Mouse (Mus musculus) kidney, postnatal 25 days (tissue): ENCODE measurements around the gene Rell1.

ENCODE experiments used
- DNase-seq, 2 experiments: peaks; one replicate each; pipeline ENCODE4 v3.0.0; 2021; ENCODE audit warnings: mixed read lengths in 2 of 2

Gene Rell1

DNA sequence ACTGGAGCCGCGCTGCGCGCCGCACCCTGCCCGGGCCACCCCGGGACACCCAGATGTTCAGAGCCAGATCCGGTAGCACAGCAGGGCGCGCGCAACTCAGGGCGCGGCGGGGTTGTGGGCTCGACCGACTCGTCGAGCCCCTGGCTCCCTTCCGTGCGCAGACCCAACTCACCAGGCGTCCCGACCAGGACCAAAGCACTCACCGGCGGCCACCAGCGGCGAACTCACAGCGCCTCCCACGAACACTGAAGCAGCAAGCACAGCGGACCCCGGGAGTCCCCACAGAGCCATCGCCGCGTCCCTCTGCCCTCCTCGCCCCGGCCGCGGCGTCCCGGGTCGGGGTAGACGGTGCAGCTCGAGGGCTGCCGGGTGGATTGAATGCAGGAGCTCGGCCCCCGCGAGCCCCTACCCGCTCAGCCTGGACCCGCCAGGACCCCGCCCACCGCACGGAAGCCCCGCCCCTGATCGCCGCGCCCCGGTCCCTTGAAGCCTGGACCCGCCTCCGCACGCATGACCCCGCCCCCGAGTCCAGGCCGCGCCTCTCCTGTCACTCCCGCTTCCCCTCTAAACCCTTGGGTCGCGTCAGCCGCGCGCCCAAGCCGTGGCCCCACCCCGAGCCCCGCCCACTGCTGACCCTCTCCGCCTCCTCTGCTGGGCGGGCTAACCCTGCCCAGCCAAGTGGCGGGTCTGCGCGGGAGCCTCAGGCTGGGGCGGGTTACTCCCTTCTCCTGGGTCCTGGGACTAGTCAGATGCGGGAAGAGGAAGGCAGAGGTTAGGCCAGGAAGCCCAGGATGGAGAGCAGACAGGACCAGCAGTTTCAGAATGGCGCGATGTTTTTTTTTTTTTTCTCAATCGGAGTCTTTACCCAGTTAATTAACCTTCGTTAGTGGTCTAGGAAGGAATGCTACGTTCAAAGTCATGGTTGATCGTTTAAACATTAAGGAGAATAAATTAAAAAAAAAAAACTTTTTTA, at the start of gene Rell1:
TSS of gene Rell1 (minus strand) at position 455 of the 973 bp plus-strand sequence.
- peak; percentile 99 to 100 for DNase-seq

DNA sequence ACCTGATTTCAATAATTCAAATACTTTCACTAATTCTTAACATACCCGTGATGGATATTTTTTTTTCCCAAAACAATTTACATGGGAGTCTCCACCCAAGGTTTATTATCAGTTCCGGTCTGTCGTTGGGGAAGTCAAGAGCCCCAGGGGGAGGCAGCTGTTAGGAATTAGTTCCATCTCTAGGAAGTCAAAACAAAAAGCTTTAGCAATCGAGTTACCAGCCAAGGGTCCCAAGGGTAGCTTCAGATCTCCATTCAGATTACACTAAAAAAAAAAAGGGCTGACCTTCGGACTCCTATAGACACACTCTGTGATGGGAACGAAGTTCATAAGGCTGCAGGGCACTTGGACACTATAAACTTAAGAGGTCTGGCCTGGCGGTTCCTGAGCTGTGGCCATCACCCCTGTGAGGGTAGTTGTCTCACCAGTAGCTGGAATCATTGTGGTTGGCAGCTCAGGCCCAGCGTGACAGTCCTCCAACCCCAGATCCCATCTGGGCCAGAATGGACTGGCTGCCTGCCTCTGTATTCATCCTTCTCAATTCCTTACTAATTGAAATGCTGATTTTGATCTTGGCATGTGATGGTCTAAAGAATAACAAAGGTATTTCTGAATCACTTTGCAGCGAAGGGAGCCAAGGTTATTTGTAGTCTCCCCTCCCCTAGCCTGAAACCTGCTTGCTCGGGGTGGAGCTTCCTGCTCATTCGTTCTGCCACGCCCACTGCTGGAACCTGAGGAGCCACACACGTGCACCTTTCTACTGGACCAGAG, 44.1 kb upstream of the Rell1 start:
- no peak for DNase-seq

DNA sequence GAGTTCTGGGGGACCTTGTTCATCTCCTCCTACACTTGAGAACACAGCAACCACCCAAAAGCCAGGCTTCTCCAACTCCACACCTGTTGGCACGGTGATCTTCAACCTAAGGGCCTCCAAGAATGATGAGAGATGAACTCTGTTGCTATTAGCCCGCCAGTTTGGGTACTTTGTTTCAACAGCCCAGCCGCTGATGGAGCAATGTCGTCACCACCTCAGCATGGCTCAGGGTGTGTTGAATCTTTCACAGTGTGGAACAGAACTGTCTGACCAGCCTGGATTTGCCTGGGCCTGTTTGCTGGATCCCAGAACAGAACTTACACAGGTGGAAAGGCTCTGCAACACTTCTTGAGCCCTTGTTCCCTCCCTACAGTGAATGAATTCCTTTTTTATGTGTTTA, 37.9 kb upstream of the Rell1 start:
- DNase-seq = no peak

DNA sequence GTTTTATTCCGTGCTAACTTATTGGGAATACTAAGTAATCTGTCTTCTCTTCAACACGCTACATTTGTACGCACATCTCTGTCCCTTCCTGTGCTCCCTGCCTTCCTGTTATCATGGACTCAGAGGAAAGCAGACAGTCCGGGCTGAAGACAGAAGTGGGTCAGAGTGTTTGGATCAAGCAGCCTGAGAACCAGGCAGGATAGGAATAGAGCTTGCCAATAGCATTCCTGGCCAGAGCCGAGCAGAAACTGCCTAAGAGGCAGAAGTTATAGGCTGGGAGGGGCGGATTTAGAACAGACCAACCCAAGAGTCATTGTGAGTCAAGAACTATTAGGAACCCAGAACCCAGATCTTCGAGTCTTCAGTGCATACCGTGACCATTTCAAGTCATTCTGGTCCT, 34.6 kb upstream of the Rell1 start:
- DNase-seq = no peak

DNA sequence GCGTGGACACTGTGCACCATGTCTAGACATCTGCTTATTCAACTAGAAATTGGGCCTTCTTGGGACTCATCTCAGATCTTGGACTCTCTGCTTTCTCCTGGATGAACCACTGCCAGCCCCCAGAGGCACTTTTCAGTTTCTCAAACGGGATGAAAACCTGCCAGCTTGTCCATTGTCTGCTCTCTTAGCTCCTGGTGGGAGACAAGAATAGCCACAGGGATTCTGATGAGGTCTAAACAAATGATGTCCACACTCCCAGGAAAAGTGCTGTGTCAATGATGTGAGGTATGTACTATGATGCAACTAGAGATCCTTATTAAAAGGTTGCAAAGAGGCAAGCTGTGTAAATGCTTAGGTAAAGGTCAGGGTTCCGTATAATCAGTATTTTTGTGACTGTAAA, 25.2 kb upstream of the Rell1 start:
- DNase-seq = no peak

DNA sequence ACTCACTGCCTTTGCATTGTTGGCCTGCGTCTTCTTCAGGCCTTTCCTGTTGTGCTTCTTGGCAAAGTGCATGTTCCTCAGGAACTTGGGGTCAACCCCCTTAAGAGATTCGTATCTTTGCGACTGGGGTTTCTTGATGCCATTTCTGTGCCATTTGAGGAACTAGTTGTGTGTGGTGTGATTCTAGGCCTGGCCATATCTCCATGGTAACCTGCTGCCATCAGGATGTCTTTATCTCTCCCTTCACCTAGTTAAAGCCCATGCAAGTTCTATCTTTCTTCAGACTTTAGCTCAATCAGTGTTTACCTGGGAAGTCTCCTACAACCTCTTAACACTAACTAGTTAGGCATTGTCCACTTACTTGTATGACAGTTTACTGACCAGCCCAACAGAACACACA, 22.0 kb upstream of the Rell1 start:
- no peak for DNase-seq

DNA sequence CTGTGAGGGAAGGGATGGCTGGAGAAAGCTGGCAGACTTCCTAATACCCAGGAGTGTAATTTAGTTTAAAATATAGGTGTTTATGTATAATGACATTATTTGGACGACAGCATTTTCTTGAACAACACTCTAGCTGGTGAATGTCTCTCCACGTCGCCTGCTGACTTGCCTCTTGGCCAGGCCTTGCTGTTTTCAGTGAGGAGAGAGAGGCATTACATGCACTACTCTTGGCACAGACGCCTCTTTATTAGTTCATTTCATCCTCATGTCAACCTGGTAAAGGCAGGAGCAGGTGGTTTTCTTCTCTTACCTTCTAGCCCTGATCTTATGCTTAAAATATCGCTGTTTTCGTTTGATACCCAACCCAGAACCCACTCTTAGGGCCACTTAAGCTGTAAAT, 17.6 kb upstream of the Rell1 start:
- no peak for DNase-seq

DNA sequence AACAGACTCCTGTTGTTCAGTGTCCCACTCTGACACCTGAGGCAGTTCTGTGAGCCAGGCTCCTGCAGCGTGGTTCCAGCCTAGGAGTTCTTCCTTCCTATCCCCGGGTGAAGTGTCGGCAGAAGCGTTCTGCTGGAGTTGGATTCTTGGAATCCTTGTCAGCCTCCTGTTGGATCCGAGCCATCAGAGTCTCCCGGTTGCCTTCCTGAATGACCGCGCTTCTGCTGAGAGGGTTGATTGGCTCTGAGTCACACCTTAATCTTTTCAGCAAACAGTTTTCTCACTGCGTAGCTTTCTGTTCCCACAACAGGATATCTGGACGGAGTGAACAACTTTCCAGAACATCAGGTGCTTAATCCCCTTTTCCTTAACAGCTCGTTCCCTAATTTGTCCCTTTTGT, 13.6 kb upstream of the Rell1 start:
- DNase-seq = peak; percentile 75 to 79

DNA sequence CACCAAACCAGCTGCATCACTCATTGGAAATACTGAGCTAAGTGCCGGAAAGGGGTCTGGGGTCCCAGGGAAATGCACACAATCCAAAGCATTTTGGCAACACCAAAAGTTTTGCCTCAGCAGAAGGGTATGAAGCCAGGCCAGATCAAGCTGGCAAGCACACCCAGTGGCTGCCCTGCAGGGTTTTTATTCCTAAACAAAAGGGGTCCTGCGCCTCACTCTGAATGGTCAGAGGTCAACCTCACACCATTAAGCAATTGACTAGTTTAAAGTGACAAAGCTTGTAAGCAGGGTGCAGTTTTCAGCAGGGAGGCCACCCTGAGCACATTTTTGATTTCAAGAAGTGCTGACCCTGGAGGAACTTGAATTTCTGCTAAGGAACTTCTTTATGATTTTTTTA, 2.3 kb upstream of the Rell1 start:
- DNase-seq = no peak

DNA sequence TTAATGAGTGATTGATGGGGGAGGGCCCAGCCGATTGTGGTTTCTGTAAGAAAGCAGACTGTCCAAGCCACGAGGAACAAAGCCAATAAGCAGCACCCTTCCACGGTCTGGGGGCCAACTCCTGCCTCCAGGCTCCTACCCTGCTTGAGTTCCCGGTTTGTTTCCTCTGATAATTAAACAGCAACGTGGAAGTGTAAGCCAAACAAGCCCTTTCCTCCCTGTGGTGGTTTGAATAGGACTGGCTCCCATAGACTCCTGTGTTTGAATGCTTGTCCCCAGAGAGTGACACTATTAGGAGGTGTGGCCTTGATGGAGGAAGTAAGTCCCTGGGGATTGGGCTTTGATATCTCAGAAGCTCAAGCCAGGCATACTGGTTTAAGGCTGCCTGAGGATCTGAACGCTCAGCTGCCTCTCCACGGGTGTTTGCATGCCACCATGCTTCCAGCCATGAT, 1.6 kb upstream of the Rell1 start:
- DNase-seq = no peak

DNA sequence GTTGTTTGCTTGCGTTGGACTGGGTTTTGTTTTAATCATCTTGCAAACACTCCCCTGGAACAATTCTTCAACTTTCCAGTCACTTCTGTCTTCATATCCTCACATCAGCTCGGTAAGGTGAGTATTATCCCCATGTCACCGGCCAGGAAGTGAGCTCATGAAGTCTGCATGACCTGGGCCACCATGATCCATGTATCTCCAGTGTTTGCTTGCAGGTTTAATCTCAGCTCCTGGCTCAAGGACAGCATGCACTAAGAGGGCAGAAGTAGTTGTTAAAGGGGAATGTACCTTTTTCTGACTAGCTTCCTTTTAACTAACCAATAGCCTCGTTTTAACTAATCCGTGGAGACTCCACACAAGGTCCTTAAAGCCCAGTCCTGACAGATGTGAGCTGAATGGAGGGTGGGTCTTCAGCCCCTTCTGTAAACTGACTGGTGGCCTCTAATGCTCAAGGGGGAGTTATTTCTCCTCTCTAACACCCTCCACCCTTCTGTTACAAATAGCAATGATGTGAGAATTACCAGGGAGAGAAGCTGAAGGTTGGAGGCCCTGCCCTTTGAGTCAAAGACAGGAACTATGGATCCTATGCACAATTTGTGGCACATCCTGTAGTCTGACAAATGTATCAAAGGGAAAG, 897 bp upstream of the Rell1 start:
- no peak for DNase-seq

DNA sequence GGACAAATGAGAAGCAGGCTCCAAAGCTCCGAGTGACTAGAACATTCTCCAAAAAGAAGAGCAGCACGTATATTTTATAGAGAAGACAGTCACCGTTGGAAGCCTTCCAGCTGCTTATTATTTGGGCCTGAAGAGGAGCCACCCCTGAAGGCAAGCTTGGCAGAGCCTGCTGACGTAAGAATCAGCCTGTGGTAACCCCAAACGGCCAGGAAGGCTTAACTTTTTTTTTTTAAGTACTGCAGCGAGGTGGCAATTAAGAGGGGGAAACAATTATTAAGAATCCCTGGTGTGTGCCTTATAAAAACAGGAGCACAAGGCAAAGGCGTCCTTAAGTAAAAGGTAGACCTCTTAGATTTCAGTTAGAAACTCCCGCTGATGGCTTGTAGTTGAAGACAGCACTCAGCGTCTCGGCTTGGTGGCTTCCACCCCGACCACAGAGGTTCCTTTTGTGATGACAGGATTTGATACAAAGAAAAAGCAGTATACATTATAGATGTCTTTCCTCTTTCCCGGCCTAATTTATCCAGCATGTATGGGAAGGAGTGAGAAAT, 1.0 kb downstream of the Rell1 start:
- peak in 1 of 2 experiments; percentile 38 for DNase-seq

DNA sequence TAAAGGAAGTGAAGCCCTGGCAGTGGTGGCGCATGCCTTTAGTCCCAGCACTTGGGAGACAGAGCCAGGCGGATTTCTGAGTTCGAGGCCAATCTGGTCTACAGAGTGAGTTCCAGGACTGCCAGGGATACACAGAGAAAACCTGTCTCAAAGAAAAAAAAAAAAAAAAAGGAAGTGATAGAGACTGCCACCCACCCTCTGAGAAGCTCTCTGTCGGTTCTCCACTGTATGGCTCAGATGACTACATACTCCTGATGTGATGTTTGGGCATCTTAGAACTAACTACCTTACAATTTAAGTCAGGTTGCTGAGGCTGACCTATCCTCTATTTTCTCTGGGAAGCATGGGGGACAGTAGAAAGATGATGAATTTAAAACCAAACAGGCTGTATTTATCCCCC, 2.3 kb downstream of the Rell1 start:
- DNase-seq = no peak

DNA sequence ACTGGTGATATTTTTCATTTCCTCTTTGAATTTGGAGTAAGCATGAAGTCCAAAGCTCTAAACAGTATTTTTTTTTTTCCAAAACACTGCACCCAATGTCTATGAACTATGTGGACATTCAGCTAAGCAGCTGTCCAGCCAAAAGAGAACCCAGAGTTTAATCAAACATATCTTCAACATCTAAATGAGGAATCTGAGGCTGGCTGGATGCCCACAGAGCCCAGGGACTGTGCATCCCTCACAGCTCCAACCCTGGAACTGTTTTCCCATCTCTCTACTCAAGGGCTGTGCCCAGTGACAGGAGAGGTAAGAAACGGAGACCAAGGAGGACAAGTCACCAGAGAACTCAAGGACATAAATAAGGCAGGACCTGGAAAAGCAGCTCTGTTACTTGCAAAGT, 2.8 kb downstream of the Rell1 start:
- no peak for DNase-seq

DNA sequence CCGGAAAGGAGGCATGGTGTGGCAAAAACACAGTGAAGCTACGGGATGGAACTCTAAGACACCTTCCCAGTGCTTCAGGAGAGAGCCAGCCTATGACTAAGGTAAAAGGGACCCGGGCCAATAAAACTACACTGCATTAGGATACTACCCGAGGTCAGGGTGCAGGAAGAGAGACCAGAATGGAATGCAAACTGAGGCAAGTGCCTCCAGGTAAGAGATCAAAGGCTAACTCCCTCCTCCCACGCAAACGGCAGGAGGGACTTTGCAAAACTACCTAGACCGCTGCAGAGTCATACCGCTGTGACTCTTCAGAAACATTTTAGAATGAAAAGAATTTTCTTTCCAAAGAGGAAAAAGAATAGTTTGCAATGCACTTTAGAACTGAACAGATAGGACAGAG, 4.1 kb downstream of the Rell1 start:
- no peak for DNase-seq

DNA sequence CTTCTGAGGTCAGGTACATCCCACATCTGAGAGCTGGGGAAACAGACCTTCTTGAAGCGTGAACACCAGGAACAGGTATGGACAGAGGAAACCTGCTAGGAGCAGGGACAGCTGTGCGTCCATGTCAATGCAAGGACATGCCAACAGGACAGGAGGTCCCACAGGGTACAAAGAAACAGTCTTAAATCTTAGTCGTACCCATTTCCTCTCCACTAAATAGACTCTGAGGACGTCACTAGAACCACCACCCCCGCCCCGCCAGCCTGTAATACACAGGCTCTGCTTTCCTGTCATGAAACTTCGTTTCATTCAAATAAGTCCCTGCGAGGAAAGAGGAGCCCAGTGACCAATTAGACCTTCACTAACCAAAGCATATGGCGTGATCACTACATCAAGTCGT, 7.0 kb downstream of the Rell1 start:
- no peak for DNase-seq

DNA sequence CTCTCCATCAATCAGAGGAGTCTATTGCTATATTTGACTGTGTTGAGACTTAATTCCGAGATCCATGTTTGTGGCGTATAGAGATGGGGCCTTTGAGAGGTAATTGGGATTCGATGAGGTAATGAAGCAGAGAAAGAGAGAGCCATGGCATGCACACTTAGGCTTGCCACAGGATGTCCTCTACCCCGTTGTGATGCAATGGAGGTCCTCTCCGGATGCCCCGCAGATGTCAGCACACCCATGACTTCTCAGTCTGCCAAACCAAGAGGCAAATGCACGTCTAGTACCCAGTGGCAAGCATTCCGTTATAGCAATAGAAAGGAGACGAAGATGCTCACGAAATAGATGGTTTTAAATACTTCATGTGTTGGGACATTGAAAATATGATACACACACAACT, 8.1 kb downstream of the Rell1 start:
- DNase-seq = no peak

DNA sequence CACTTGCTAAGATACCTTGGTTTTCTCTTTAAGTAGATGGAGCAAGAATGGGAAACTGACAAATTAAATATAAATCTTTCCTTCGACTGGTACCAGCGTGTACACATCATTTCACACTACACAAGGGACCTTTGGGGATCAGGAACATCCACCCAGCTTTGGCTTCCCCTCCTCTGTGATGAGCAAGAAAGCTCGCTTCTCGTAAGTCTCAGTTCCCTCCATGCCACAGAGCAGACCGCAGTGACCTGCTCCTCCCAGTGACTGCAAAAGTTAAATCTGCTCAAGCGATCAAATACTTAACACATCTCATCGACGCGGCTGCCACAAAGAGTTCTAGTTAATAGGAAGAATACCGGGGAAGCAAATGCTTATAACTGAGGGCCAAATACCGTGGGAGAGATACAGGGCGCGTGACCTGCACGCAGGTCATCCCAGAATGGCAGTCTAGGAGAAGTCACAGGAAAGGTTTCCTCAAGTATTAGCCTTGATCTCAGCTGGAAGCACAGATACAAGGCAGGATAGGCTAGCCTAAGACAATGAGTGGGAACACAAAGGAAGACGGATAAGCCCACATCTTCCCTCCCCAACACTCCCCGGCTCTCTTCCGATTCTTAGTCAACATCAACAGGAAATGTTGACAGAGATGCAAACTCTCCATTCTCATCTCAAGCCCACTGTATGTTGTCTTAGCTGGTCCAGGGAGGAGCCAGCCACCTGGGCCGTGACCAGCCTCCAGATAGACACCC, 9.6 kb downstream of the Rell1 start:
- no peak for DNase-seq

DNA sequence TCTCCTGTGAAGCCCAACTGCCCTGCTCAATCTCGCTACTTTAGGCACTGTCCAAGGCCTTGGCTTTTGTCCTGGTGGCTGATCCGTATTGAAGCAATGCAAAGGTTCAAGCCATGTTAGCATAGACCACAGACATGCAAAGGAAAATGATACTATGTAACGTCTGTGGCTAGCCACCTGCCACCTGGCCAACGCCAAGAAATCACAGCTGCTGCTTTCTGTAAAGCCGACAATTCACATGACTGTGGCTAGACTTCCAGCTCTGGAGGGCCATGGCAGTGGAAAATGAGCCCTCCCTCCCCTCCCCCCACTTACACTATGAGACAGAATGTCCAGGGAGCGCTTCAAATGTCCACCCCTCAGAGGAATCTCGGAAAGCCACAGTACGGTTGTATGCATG, 11.1 kb downstream of the Rell1 start:
- no peak for DNase-seq

DNA sequence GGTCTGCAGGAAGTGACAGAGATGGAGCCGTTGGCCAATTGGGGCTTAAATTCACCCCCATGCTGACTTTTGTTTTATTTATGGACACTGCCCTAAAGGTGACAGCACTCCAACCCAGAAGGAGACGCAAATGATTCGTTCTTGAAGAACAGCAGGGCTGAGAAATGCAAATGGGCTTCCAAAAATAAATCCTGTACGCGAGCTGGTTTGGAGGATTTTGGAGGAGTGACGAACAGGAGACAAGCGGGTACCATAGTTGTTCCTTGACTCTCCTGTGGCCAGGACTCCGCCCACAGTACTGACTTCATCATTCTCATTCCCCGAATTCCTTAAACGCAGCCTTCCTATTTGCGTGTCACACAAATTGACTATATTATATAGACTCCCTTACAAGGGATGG, 12.3 kb downstream of the Rell1 start:
- DNase-seq = no peak

DNA sequence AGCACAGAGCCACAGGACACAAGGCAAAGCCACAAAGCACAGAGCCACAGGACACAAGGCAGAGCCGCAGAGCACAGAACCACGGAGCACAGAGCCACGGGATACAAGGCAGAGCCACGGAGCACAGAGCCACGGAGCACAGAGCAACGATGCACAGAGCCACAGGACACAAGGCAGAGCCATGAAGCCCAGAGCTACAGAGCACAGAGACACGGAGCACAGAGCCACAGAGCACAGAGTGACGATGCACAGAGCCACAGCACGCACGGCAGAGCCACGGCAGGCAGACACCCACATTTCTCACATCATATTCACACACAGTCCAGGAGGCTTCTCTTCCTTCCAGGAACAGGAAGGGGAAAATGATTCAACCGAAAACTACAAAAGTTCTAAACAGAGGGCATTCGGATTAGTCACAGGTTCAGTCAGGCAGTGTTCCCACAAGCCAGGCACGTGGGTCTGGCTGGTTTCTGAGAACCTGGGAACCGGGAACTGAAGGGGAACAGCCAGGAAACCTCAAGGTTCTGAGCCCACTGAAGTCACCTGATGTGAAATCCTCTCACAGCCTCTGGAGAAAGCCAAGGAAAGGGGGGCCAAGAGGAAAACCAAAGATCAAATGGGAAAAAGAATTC, 15.2 kb downstream of the Rell1 start:
- peak in 1 of 2 experiments; percentile 63 for DNase-seq

DNA sequence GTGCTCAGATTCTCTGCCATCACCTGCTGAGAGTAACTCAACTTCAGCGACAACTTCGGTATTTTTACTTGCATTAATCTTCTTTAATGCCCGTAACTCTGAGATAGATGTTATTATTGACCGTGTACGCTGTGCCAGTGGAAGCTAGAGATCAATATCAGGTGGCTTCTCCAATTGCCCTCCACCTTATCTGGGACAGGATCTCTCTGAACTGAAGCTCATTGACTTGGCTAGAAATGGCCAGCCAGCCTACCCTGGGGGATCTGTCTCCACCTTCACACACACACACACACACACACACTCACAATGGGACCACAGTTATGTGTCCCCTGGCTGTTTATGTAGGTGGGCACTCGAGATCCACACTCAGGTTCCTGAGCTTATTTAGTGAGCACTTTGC, 16.7 kb downstream of the Rell1 start:
- DNase-seq = no peak
